Mouse (Mus musculus) frontal cortex, postnatal 36 days (tissue): Measurements from ENCODE around the gene Luzp1.

Experiments
- DNase-seq, 2 experiments: peaks; one replicate each; pipeline ENCODE4 v3.0.0; 2022; ENCODE audit warnings: low spot score in 2 of 2

The Luzp1 gene

DNA sequence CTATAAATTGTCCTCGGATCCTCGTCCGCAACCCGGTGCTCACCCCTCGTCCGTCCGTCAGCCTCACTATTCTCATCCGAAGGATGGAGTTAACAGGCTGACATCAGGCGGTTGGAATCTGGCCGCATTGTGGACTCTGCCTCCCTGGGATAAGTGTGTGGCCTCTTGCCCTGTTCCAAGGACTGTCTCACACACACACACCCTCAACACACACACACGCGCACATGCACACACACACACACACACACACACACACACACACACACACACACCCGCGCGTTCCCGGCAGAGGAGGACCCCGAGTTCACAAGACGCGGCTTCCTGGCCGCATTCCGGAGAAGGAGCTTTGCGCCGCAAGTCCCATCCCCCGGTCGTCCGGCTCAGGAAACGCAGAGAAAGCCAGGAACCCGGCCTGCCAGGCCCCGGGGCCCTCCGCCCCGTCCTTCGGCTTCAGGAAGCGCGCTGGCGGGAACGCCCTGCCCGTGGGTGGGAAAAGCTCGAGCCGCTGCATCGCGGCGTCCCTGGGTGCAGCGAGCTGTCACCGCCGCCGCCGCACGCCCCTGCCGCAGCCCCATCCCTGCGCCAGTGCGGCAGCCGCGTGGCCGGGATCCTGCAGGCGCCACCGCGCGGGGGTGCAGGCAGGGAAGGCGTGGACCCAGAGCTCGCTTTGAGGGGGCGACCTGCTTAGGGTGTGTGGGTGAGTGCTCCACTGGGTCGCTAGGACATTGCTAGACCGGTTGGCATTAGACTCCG, 7.3 kb upstream of the Luzp1 start, which contains the start of gene 6030445D17Rik:
TSS of gene 6030445D17Rik (plus strand) at position 165 of the 753 bp plus-strand sequence.
- peak; percentile 60 to 74 for DNase-seq

DNA sequence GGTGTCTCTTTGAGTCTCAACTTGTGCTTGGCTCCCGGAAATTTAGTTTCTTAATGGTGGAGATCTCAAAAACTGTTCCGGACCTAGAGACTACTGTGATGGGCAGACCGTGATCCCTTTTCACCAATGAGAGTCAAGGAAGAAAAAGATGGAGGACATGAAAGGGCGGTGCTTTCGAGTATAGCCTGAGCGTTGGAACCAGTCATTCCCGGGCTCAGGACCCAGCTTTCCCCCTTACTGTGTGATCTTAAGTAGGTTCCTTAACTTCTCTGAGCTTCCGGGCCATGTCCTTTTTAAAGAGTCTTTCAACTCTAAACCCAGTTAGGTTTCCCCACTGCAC, 6.8 kb upstream of the Luzp1 start:
- DNase-seq = peak in 1 of 2 experiments; percentile 45

DNA sequence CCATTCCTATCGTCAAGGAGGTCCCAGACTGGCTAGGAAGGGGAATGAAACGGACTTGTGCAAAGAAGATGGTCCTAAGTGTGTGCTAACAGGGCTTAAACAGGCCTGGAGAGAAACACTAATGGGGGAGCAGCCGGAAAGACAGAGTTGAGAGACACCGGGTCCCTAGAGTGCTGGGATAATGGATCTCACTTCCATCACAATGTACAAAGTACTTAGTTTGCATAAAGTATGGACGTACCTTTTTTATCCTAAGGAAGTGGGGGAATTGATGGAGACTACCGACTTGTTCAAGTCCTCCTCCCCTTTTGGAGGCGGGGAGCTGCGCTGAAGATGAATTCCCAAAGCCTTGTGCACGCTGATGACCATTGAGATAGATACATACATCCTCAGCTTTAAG, 6.1 kb upstream of the Luzp1 start:
- no peak for DNase-seq

DNA sequence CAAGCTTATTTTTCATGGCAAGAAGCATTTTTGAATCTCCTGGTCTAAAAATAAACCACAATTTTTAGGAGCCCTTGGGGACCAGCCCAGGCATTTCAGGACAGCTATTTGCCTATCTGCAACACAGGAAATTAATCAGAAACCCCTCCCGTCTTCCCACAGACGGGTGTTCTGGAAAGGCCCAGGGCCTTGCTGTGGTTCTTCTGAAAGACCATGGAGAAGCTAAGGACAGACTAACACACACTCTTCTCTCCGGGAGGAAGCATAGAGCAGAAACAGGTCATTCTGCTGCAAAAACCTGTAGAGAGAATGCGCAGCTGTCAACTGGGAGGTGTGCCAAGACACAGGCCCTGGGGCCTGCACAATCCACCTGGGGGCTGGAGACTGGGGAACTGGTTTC, 3.3 kb upstream of the Luzp1 start:
- DNase-seq = no peak

DNA sequence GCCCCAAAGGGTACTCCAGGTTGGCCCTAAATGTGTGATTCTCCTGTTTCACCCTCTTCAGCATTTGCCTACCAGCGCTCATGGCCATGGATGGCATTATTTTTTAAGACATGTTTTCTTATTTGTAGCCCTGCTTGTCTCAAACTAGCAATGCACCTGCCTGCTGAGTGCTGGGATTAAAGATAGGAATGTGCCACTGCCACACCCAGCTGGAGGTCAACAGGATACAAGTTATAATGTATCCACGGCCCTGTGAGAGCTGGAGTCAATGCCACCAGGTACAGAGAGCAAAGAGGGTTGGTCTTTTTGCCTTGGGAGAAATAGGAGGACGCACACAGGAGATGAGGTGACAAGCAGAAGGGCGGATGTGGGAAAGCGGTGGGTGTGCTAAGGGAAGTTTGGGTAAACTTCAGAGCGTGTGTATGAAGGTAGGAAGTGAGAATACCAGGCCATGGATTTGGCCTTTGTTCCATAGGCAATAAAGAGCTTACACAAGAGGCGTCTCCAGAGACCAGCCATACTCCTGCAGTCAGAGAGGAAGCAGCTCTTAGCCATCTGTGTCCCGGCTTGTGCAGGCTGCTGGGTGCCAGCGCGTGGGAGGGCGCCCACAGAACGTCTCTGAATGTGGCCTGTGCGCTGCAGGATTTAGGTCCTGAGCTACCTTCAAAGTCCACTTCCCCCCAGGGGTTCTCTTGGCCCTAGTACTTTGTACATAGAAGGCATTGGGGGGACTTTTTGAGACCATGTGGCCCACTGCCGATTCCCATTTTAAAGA, 821 bp upstream of the Luzp1 start:
- peak; percentile 57 to 83 for DNase-seq

DNA sequence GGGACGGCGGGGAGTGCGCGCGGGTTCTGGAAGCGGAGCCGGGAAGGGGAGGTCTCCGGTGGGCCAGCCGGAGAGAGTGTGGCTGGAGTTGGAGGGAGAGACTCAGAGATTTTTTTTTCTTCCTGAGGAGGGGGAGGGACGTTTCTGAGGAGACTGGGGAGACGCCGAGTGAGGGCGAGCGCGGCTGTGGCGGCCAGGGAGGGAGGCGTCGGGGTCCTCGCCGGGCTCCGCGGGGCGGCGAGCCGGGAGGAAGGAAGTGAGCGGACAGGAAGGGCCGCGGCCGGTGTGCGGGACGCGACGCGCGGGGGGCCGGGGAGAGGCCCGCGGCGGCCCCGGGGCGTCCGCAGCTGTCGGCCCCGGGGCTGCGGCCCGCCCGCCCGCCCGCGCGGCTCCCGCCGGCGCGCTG, 383 bp downstream of the Luzp1 start:
- no peak for DNase-seq

DNA sequence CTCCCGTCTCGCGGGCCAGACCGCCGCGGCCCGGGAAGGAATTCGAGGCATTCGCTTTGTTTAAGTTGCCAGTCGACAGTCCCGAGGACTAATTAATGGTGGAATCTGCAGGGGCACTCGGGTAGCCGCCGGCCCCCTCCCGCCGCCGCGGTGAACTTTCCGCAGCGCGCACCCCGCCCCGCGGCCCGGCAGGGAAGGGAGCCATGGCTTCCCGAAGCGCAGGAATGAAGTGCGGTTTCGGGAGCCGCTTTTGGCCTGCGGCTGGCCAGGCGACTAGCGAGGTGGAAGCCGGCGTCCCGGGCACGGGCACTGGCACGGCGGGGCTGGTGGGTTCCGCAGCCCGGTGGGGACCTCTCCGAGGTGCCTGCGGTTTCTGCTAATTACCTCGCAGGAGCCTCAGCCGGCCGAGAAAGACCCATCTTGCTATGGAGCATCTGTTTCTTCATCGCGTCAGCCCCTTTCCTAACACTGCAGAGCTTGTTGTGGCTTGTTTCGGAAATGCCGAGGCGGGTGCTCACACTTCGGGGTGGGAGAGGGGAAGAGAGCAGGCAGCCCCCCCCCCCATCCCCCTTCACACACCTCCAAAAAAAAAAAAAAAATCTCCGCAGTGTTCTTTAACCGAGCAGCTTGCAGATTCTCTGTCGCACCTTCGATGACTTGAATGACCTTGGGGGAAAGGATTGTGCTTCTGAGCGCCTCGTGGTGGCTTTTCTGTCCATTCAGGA, 948 bp downstream of the Luzp1 start:
- DNase-seq = peak; percentile 44 to 45

DNA sequence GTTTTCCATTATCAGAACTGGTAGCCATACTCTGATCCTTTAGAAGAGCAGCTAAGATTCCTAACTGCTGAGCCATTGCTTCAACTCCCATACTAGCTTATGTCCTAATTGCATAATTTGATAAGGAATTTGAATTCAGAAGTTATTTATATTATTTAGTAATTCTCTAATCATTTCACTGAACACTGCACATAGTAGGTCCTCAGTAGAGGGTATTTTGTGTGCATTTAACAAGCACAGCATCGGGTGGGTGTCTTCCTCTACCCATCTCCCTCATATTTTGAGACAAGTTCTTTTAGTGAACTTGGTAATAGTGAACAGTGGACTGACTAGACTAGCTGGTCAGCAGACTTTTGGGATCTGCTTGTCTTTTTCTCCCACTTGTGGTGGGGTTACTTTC, 7.1 kb downstream of the Luzp1 start:
- no peak for DNase-seq

DNA sequence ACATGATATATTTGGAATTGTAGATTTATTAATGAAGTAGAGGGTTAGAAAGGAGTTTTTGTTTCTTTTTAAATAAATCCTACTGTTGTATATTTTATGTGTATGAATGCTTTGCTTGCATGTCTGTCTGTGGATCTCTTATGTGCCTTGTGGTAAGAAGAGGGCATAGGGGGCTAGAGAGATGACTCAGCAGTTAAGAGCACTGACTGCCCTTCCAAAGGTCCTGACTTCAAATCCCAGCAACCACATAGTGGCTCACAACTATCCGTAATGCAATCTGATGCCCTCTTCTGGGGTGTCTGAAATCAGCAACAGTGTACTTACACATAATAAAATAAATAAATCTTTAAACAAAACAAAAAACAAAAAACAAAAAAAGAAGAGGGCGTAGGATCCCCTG, 17.0 kb downstream of the Luzp1 start:
- no peak for DNase-seq

DNA sequence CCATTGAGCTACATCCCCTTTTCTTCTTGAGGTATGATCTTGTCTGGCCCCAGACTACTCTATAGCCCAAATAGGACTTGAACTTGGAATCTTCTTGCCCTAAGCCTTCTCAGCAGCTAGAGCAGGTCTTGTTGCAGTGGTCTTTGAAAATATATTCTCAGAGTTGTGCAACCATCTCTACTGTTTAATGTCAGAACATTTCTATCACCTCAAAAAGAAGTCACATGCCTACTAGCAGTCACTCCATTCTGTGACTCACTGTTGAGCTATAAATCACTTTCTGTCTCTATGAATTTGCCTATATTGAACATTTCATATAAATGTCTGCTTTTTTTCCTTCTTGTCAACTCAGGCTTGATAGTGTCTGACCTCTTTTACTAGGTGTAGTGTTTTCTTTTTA, 26.4 kb downstream of the Luzp1 start:
- DNase-seq = no peak

DNA sequence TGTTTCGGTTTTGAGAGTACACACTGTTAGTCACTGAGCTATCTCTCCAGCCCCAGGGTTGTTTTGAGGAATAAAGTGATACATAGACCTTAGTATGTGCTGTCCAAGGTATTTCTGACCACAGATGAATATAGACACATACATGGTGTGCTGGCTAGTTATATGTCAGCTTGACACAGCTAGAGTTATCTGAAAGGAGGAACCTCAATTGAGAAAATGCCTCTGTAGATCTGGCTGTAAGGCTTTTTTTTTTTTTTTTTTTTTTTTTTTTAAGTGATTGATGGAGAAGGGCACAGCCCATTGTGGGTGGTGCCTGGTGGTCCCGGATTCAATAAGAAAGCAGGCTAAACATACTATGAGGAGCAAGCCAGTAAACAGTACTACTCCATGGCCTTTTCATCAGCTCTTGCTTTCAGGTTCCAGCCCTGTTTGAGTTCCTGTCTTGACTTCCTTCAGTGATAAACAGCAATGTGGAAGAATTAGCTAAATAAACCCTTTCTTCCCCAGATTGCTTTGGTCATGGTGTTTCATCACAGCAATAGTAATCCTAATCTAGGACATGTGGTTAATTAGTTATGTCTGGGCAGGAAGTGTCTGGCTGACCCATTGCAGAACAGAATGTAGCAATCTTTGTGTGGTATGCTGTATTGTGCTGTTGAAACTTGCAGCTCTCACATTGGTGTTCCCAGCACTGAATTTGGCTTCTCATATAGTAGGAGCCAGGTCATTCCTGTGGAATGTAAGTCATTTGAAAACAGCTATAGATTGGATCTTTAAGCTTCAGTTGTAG, 36.1 kb downstream of the Luzp1 start:
- DNase-seq = no peak

DNA sequence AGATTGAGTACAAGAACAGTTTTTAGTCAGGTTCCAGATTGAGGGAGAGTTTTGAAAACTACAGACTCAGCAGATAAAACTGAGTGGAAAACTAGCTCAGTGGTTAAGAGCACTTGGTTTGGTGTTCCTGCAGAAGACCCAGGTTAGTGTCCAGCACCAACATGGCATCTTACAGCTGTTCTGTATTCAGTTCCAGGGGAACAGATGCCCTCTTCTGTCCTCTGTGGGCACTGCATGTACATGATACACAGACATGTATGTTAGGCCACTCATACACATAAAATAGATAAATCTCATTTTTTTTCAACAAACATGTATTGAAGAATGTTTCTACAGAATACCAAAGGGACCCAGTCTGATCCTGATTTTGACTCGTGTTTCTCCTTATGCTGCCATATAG, 40.3 kb downstream of the Luzp1 start:
- no peak for DNase-seq

DNA sequence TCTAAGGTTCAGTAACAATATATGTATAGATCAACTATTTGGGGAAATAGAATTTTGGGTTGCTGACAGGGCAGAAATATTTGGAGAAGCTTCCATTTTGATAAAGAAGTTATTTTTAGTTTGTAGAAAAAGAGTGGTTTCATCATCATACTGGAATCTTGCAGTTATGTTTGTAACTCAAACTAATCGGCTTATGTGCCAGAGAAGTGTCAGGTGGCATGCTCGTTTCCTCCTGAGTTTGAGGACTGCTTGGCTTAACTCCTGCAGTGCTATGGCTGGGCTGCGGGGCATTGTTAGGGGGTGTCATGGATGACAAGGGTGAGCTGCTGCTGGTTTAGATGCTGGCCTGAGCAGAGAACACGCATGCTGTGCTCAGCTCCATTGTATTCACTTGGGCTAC, 42.1 kb downstream of the Luzp1 start:
- DNase-seq = no peak

DNA sequence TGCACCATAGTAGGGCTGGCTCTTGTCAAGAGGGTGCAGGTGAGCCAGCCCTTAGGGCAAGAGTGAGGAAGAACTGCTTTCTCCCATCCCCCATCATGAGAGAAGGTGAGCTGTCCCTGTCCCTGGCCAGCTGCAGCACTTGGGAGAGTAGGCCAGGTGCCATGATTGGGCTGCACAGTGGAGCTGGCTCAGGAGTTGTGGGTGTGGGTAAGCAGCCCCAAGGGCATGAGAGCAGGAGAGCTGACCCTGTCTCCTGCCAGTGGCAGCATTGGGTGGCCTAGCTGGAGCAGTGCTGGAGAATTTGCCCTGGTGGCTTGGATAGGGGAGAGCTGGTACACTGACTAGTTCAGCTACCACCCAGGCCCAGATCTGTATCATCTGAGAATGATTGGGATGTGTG, 43.3 kb downstream of the Luzp1 start:
- DNase-seq = no peak

DNA sequence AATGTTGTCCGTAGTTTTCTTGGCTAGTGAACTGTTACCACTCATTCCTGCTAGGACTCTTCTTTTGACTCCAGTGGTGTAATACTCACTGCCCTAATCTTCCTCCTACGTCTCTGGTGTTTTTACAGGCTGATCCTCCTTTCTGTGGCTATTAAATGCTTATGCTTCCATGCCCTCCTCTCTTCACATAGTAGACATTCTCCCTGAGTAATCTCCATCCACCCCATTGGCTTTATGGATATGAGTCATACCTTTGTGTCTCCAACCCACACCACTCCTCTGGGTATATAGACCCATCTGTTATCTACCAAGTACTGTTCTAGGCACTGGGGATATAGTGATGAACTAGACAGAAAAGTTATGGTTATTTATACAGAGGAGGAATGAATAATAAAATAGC, 48.6 kb downstream of the Luzp1 start:
- DNase-seq = no peak

DNA sequence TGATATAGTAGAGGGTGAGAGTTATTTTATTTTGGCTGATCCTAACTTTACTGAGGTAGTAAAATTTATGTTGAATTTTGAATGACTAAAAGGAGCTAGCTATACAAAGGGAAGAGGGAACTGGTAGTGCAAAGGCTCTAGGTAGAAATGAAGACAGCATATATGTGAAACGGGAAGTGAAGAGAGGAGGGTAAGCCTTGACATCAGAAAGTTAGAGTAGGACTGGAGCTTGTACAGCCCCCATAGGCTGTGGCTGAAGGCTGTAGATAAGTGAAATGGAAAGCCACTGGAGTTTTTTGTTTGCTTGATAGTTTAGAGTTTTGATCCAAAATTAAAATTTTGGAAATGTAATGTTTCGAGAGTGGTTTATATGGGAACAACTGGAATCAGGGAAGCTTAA, 49.0 kb downstream of the Luzp1 start:
- no peak for DNase-seq

DNA sequence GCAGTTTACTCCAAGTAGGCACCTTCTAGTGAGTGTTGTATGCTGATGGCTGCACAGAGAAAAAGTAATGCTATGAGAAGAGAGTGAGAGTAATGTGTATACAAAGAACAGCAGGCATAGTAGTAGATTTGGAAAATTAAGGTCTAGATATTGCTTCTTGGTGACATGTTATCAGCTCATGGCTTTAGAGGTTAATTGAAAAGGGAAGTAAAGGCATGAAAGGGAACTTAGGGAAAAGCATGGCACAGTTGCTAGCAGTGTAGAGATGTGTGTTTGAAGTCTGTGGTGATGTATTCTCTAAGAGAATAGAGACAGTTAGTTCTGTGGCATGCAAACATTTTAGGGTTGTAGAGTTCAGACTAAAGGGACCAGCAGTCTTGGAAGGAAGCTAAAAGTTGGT, 50.3 kb downstream of the Luzp1 start:
- no peak for DNase-seq

DNA sequence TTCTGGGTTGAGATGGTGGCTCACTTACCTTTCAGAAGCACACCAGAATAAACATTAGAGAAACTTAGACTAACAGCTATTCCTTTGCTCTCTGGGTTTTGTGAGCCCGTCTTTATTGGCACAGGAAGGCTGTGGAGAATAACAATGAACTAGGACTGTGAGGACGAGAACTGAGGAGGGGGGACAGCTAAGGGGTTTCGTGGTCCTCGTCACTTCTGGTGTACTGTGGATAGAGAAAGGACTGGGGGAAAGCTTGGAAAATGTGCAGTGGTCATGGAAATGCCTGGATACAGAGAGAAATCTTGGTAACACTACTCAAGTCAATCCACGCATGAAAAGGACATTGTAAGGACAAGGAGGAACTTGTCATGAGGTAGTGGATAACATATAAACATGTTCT, 52.3 kb downstream of the Luzp1 start:
- DNase-seq = no peak

DNA sequence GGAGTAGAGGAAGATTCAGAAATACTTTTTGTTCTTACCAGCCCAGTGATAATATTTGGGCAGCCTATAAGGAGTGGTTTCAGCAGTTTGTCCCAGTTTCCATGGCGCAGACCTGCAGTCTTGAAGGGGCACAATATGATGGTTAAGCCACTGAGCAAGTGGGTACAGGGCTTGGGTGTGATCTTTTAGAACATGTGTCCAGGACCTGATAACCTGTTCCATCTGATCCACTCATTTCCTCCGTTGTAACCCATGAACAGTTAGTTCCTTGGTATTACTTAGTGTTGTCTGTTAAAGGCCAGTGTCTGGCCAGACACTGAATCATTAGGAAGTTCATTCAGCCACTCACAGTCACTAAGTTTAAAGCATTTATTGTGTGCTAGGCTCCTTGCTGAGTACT, 54.7 kb downstream of the Luzp1 start:
- DNase-seq = no peak

DNA sequence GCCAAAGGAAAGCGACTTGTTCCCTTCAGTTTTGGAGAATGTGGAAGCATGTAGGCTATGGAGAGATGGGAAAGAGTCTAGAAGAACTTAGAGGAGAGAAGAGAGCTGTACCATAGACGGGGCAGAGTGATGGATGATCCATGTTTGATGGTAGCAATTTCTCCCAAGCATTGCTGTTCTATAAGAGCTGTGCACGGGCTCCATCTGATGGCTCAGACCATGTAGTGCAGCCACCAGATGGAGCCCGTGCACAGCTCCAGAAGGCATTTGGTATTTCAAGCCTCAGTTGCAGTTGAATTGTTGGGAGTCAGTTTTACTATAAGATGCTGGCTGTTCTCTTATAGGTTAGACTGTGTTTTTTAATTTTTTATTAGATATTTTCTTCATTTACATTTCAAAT, 56.9 kb downstream of the Luzp1 start:
- DNase-seq = peak; percentile 51 to 67

DNA sequence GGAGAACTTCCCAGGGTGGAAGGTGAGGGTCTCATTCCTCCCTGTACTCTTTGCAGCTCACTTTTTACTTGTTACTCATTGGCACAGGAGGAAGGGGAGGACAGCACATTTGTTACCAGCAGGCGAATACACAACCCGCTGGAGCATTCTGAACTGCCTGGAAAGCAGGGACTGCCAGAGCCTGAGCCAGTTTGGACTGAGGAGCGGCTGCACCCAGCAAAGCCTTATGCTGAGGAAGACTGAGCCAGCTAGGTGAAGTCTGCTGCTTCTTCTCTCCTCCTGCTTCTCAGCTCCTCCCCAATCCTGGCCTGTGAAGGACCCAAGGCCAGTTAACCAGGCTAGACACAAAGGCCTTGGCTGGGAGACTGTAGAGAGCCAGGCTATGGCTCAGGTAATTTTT, 75.6 kb downstream of the Luzp1 start:
- DNase-seq = no peak
